In the genomic region with DNA sequence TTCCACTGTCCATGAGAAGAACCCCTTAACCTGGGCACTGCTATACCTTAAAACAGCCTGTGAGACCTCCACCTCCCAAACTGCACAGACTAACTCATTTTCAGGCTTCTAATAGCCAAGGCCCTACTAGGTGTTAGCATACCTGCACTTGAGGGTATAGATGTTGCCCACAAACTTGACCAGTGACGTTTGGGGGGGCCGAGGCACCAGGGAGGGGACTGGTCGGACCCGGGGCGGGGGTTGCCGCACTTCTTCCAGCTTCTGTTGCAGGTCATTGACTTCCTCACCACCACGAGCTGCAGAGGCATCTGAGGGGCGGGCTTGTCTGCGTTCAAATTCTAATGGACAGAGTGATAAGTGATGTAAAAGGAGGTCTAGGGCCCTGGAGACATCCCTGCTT, we compare ENCODE assay signal across 18 mouse cellular contexts.
"Had no signal": no experiment of that assay in that cellular context is flagged by ENCODE, and none has a peak within 500 bp of the region (broad histone marks: within the 10 kb centered on the region; RNA-seq: fewer than 3 reads in every experiment).

No protein-coding gene starts in this region.

- H3K9me3 ChIP-seq: liver, embryonic 15.5 days; lung, embryonic 15.5 days; megakaryocyte, embryonic 14.5 days; midbrain, embryonic 12.5 days; neural tube, embryonic 12.5 days; stomach, embryonic 15.5 days had no signal

- H3K27me3 ChIP-seq: liver, embryonic 15.5 days; lung, embryonic 15.5 days; megakaryocyte, embryonic 14.5 days; midbrain, embryonic 12.5 days; neural tube, embryonic 12.5 days; stomach, embryonic 15.5 days had no signal

- H3K9ac ChIP-seq: liver, embryonic 15.5 days; liver, postnatal 0 days; lung, embryonic 15.5 days; midbrain, embryonic 12.5 days; neural tube, embryonic 12.5 days; stomach, embryonic 15.5 days had no signal

- DNase-seq: liver, postnatal 0 days; lung, adult 2 months; lung, postnatal 14 days; lung, postnatal 36 days; midbrain, embryonic 14.5 days; right cerebral cortex, postnatal 14 days; thymus, adult 18-20 months; thymus, postnatal 14 days; thymus, postnatal 36 days had no signal

- H3K4me2 ChIP-seq: liver, embryonic 15.5 days; lung, embryonic 15.5 days; midbrain, embryonic 12.5 days; neural tube, embryonic 12.5 days; stomach, embryonic 15.5 days had no signal

- H3K4me3 ChIP-seq: liver, embryonic 15.5 days; lung, embryonic 15.5 days; megakaryocyte, embryonic 14.5 days; midbrain, embryonic 12.5 days; neural tube, embryonic 12.5 days; stomach, embryonic 15.5 days had no signal

- ATAC-seq: liver, postnatal 0 days; lung, postnatal 0 days; midbrain, embryonic 16.5 days had no signal

- H3K4me1 ChIP-seq: lung, embryonic 15.5 days; stomach, embryonic 15.5 days had no signal

- H3K27ac ChIP-seq: liver, embryonic 15.5 days; lung, embryonic 15.5 days; macrophage; midbrain, embryonic 12.5 days; neural tube, embryonic 12.5 days; stomach, embryonic 15.5 days had no signal
